Mouse (Mus musculus) embryonic facial prominence, embryonic 10.5 days (tissue): ENCODE measurements around the gene Exoc4. TPM values are rescaled to one million over a fixed set of nuclear protein-coding genes. Genes with fewer than 3 reads are reported as not detected.

ENCODE experiments used
- DNase-seq: peaks from one replicate; pipeline ENCODE4 v3.0.0-alpha.2; 2017; ENCODE audit warnings: low spot score
- H3K27ac ChIP-seq: fragments of 300-500 bp; sonication (generic); replicated peaks from 2 replicates; pipeline ENCODE4 v1.5.1; 2016; ENCODE audit warnings: mild to moderate bottlenecking
- H3K27me3 ChIP-seq: fragments of 300-500 bp; sonication (generic); replicated peaks from 2 replicates; pipeline ENCODE4 v1.6.1; 2016; ENCODE audit warnings: low read depth, mild to moderate bottlenecking; ENCODE audit not compliant: poor library complexity, severe bottlenecking
- H3K36me3 ChIP-seq: fragments of 300-500 bp; sonication (generic); replicated peaks from 2 replicates; pipeline ENCODE4 v1.6.1; 2016; ENCODE audit warnings: mild to moderate bottlenecking, moderate library complexity
- H3K4me1 ChIP-seq: fragments of 300-500 bp; sonication (generic); 2 replicates; pipeline ENCODE4 v1.6.1; 2016
- H3K4me3 ChIP-seq: fragments of 300-500 bp; sonication (generic); 2 replicates; pipeline ENCODE4 v1.5.1; 2016; ENCODE audit warnings: mild to moderate bottlenecking, moderate library complexity
- H3K9me3 ChIP-seq: fragments of 300-500 bp; sonication (generic); 2 replicates; pipeline ENCODE4 v1.6.1; 2016; ENCODE audit warnings: mild to moderate bottlenecking
- WGBS: fragments of 180-500 bp; shearing (Covaris S2); methylation state at CpG from one replicate; pipeline ENCODE4 v1.1.7; 2016; 5-methylcytosine and 5-hydroxymethylcytosine counted together
- polyA plus RNA-seq: library from polyadenylated mRNA; unstranded; fragments of >200 nt; fragmentation: Nextera tagmentation; extraction: Ambion mirVana; gene quantifications from 2 replicates; pipeline ENCODE4 v1.2.1, GENCODE M21; 2016

The Exoc4 gene
- polyA plus RNA-seq, 1 experiment from 2014 or later: 32.1 TPM

- Histone ChIP-seq H3K4me3 (no peak overlapping the region), H3K4me1 (no peaks in the 10 kb centered on the region), H3K9me3 (no peaks in the 10 kb centered on the region), H3K36me3 (no peaks in the 10 kb centered on the region), H3K27me3 (no peaks in the 10 kb centered on the region), H3K27ac (no peak overlapping the region)
- 79% methylated on average over 1 of the region's 1 CpGs for WGBS
- DNase-seq: no peak
Measured at GRCm38 (mm10) chr6:33613978-33614377, 365.1 kb downstream of the Exoc4 start.

GRCm38 (mm10) chr6:33618590-33618989 lies 369.7 kb downstream of the Exoc4 start:
- DNase-seq: no peak
- 94% methylated on average over 5 of the region's 5 CpGs for WGBS

GRCm38 (mm10) chr6:33620701-33621100 lies 371.8 kb downstream of the Exoc4 start:
- no peaks in the 10 kb centered on the region for H3K4me1 ChIP-seq
- 58% methylated on average over 1 of the region's 1 CpGs for WGBS
- H3K27ac ChIP-seq: no peak overlapping the region
- H3K27me3 ChIP-seq: no peaks in the 10 kb centered on the region
- H3K9me3 ChIP-seq: no peaks in the 10 kb centered on the region
- H3K4me3 ChIP-seq: no peak overlapping the region
- H3K36me3 ChIP-seq: no peaks in the 10 kb centered on the region
- no peak for DNase-seq

More at GRCm38 (mm10) chr6:33618590-33618989, 369.7 kb downstream of the Exoc4 start:
- no peaks in the 10 kb centered on the region for H3K9me3 ChIP-seq
- H3K4me1 ChIP-seq: no peaks in the 10 kb centered on the region
- H3K27me3 ChIP-seq: no peaks in the 10 kb centered on the region
- no peaks in the 10 kb centered on the region for H3K36me3 ChIP-seq
- H3K4me3 ChIP-seq: no peak overlapping the region
- no peak overlapping the region for H3K27ac ChIP-seq

GRCm38 (mm10) chr6:33625931-33626330 lies 377.0 kb downstream of the Exoc4 start:
- H3K36me3 ChIP-seq: no peaks in the 10 kb centered on the region
- H3K4me1 ChIP-seq: no peaks in the 10 kb centered on the region
- no peaks in the 10 kb centered on the region for H3K27me3 ChIP-seq
- H3K9me3 ChIP-seq: 0 out of 2 replicates have a peak, but pooled peaks cover 3% of the 10 kb centered on the region
- no peak overlapping the region for H3K4me3 ChIP-seq
- no peak for DNase-seq
- H3K27ac ChIP-seq: no peak overlapping the region

- no peaks in the 10 kb centered on the region for H3K27me3 ChIP-seq
- WGBS: 91% methylated on average over 2 of the region's 2 CpGs
- H3K9me3 ChIP-seq: 0 out of 2 replicates have a peak, but pooled peaks cover 3% of the 10 kb centered on the region
- H3K4me3 ChIP-seq: no peak overlapping the region
- no peaks in the 10 kb centered on the region for H3K36me3 ChIP-seq
- DNase-seq: no peak
- no peaks in the 10 kb centered on the region for H3K4me1 ChIP-seq
- H3K27ac ChIP-seq: no peak overlapping the region
Measured at GRCm38 (mm10) chr6:33631133-33631532, 382.2 kb downstream of the Exoc4 start.

GRCm38 (mm10) chr6:33637192-33637591 lies 388.3 kb downstream of the Exoc4 start:
- no peaks in the 10 kb centered on the region for H3K9me3 ChIP-seq
- WGBS: 84% methylated on average over 2 of the region's 2 CpGs
- H3K27me3 ChIP-seq: no peaks in the 10 kb centered on the region
- H3K4me3 ChIP-seq: no peak overlapping the region
- no peaks in the 10 kb centered on the region for H3K4me1 ChIP-seq
- H3K36me3 ChIP-seq: no peaks in the 10 kb centered on the region
- DNase-seq: no peak
- H3K27ac ChIP-seq: no peak overlapping the region

GRCm38 (mm10) chr6:33681778-33682640 lies 433.1 kb downstream of the Exoc4 start:
- WGBS: 45% methylated on average over 10 of the region's 10 CpGs
- no peaks in the 10 kb centered on the region for H3K27me3 ChIP-seq
- peak overlapping the region; percentile 24; the same call in 1 of the 2 replicates for H3K27ac ChIP-seq
- peak; percentile 69 for DNase-seq
- H3K9me3 ChIP-seq: no peaks in the 10 kb centered on the region
- H3K4me1 ChIP-seq: peaks cover 12% of the 10 kb centered on the region
- no peaks in the 10 kb centered on the region for H3K36me3 ChIP-seq
- H3K4me3 ChIP-seq: no peak overlapping the region

GRCm38 (mm10) chr6:33683533-33683932 lies 434.6 kb downstream of the Exoc4 start:
- Histone ChIP-seq H3K4me1 (peaks cover 12% of the 10 kb centered on the region), H3K36me3 (no peaks in the 10 kb centered on the region), H3K27me3 (no peaks in the 10 kb centered on the region), H3K4me3 (no peak overlapping the region), H3K27ac (no peak overlapping the region), H3K9me3 (no peaks in the 10 kb centered on the region)
- WGBS: 73% methylated on average over 3 of the region's 3 CpGs
- no peak for DNase-seq

- Histone ChIP-seq H3K4me1 (peaks cover 12% of the 10 kb centered on the region), H3K9me3 (no peaks in the 10 kb centered on the region), H3K36me3 (no peaks in the 10 kb centered on the region), H3K27ac (no peak overlapping the region), H3K4me3 (no peak overlapping the region), H3K27me3 (no peaks in the 10 kb centered on the region)
- DNase-seq: no peak
- WGBS: 76% methylated on average over 2 of the region's 2 CpGs
Measured at GRCm38 (mm10) chr6:33685321-33685720, 436.4 kb downstream of the Exoc4 start.

- H3K4me1 ChIP-seq: no peaks in the 10 kb centered on the region
- H3K4me3 ChIP-seq: no peak overlapping the region
- no peak overlapping the region for H3K27ac ChIP-seq
- 91% methylated on average over 5 of the region's 5 CpGs for WGBS
- H3K9me3 ChIP-seq: no peaks in the 10 kb centered on the region
- H3K27me3 ChIP-seq: no peaks in the 10 kb centered on the region
- no peaks in the 10 kb centered on the region for H3K36me3 ChIP-seq
- DNase-seq: no peak
Measured at GRCm38 (mm10) chr6:33690601-33691000, 441.7 kb downstream of the Exoc4 start.

- H3K27ac ChIP-seq: no peak overlapping the region
- H3K4me3 ChIP-seq: no peak overlapping the region
- no peaks in the 10 kb centered on the region for H3K27me3 ChIP-seq
- DNase-seq: no peak
- H3K36me3 ChIP-seq: no peaks in the 10 kb centered on the region
- H3K9me3 ChIP-seq: no peaks in the 10 kb centered on the region
- no peaks in the 10 kb centered on the region for H3K4me1 ChIP-seq
- WGBS: 93% methylated on average over 1 of the region's 1 CpGs
Measured at GRCm38 (mm10) chr6:33696976-33697375, 448.1 kb downstream of the Exoc4 start.

GRCm38 (mm10) chr6:33708907-33709306 lies 460.0 kb downstream of the Exoc4 start:
- Histone ChIP-seq H3K36me3 (no peaks in the 10 kb centered on the region), H3K27ac (no peak overlapping the region), H3K4me3 (no peak overlapping the region), H3K4me1 (peaks cover 17% of the 10 kb centered on the region), H3K9me3 (no peaks in the 10 kb centered on the region), H3K27me3 (no peaks in the 10 kb centered on the region)
- WGBS: 73% methylated on average over 4 of the region's 4 CpGs
- no peak for DNase-seq

- H3K27ac ChIP-seq: no peak overlapping the region
- DNase-seq: no peak
- H3K4me3 ChIP-seq: no peak overlapping the region
- H3K9me3 ChIP-seq: no peaks in the 10 kb centered on the region
- no peaks in the 10 kb centered on the region for H3K36me3 ChIP-seq
- H3K4me1 ChIP-seq: peaks cover 17% of the 10 kb centered on the region
- WGBS: 91% methylated on average over 5 of the region's 5 CpGs
- no peaks in the 10 kb centered on the region for H3K27me3 ChIP-seq
Measured at GRCm38 (mm10) chr6:33709340-33709739, 460.5 kb downstream of the Exoc4 start.
